Mouse (Mus musculus) ES-E14 (cell line): Measurements from ENCODE around the gene Pck1. TPM values are rescaled to one million over a fixed set of nuclear protein-coding genes. Genes with fewer than 3 reads are reported as not detected.

Experiments
- DNase-seq: peaks from one replicate; pipeline ENCODE4 v3.0.0-alpha.2; 2013; ENCODE audit warnings: low read depth, low spot score
- H3K27ac ChIP-seq: 2 replicates; pipeline ENCODE4 v1.5.1; 2012; ENCODE audit warnings: low read depth, mild to moderate bottlenecking, low read length, moderate library complexity, mixed read lengths; ENCODE audit not compliant: poor library complexity, insufficient read depth, severe bottlenecking
- H3K36me3 ChIP-seq: 2 replicates; pipeline ENCODE4 v1.6.1; 2012; ENCODE audit warnings: mild to moderate bottlenecking, low read length, moderate library complexity, mixed read lengths; ENCODE audit not compliant: control insufficient read depth, poor library complexity, insufficient read depth, severe bottlenecking
- H3K4me1 ChIP-seq, 2 experiments: fragments of 150-350 bp in 1 of 2; sonication (generic) in 1 of 2; 2 replicates each; pipeline ENCODE4 v1.6.1; 2012; ENCODE audit warnings: low read length in 2 of 2, mild to moderate bottlenecking in 1 of 2, mixed read lengths in 1 of 2; ENCODE audit not compliant: control insufficient read depth in 2 of 2, insufficient read depth in 2 of 2, poor library complexity in 1 of 2
- H3K4me3 ChIP-seq, 2 experiments: fragments of 150-350 bp in 1 of 2; sonication (generic) in 1 of 2; 2 replicates each; pipeline ENCODE4 v1.5.1; 2012; ENCODE audit warnings: low read length in 2 of 2, low read depth in 1 of 2, mild to moderate bottlenecking in 1 of 2, mixed read lengths in 1 of 2; ENCODE audit not compliant: insufficient read depth in 1 of 2, poor library complexity in 1 of 2, severe bottlenecking in 1 of 2
- H3K9ac ChIP-seq: 2 replicates; pipeline ENCODE4 v1.6.1; 2012; ENCODE audit warnings: low read depth, mild to moderate bottlenecking, low read length, mixed read lengths; ENCODE audit not compliant: poor library complexity, insufficient read depth, severe bottlenecking
- H3K9me3 ChIP-seq: fragments of 150-350 bp; sonication (generic); 2 replicates; pipeline ENCODE4 v1.6.1; 2012; ENCODE audit warnings: low read depth, mild to moderate bottlenecking, low read length; ENCODE audit not compliant: control insufficient read depth, insufficient read depth
- CHD2 ChIP-seq: IDR thresholded peaks from 2 replicates; pipeline ENCODE4 v1.6.1; 2014; ENCODE audit warnings: mild to moderate bottlenecking, low read depth, low read length, inconsistent platforms
- HCFC1 ChIP-seq: IDR thresholded peaks from 2 replicates; pipeline ENCODE4 v1.6.1; 2012; ENCODE audit warnings: low read length, inconsistent platforms, borderline replicate concordance; ENCODE audit not compliant: insufficient read depth
- MAFK ChIP-seq: IDR thresholded peaks from 2 replicates; pipeline ENCODE4 v1.6.1; 2014; ENCODE audit warnings: mild to moderate bottlenecking, low read depth, low read length, inconsistent platforms; ENCODE audit not compliant: insufficient read depth
- ZC3H11A ChIP-seq: IDR thresholded peaks from 2 replicates; pipeline ENCODE4 v1.6.1; 2012; ENCODE audit warnings: low read depth, mild to moderate bottlenecking, inconsistent platforms, low read length, borderline replicate concordance
- ZNF384 ChIP-seq: IDR thresholded peaks from 2 replicates; pipeline ENCODE4 v1.6.1; 2012; ENCODE audit warnings: low read depth, low read length, inconsistent platforms
- in situ Hi-C, 2 experiments: fragments of 600-800 bp; cut with MboI; formaldehyde crosslinking; loops; one replicate each; pipeline ENCODE4 v1.15.1; 2025; ENCODE audit warnings: low sequenced_read_pairs in 2 of 2, inconsistent platforms in 1 of 2; ENCODE audit not compliant: unreplicated experiment in 2 of 2
- total RNA-seq: library from RNA; depleted of rRNA; stranded (reverse); fragments of 300-350 nt; gene quantifications from 2 replicates; pipeline ENCODE4 v1.2.3, GENCODE M21; 2012

Pck1 gene
- total RNA-seq, 1 experiment = 0.22 TPM

DNA sequence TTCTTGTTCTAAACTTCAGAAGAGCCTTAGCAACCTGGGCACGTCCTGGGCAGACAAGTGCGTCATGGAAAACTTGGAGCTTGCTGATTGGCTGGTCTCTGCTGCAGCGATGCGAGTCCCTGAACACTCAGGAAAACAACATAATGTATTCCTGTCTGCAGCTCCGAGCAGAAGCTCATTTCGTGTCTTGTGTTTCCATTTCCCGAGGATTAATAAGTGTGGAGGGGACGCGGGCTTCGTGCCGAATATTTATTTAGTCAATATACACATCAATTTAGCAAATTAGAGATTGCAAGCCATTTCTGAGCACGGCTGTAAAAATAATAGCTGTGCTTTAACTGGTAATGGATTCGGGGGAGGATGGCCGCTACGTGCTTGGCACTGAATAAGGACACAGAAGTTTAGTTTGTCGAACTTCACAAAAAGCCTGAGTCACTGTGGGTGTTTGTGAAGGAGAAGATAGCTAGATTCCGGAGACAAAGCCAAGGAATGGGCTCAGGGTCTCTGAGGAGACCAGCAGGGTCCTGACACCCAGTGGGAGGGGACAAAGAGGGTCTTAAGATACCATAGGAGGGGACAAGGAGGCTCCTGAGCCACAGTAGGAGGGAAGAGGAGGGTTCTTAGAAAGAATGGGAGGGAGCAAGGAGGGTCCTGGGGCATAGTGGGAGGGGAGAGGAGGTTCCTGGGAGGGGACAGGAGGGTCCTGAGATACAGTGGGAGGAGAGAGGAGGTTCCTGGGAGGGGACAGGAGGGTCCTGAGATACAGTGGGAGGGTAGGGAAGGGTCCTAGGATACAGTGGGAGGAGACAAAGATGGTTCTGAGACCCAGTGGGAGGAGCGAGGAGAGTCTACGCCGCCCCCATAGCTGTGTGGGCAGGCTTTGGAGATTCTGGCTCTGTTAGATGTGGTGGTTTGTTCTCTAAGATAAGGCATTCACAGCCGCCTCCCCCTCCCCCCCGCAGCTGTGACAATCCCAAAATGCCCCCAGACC, 21.0 kb downstream of the Pck1 start:
- Histone ChIP-seq H3K9me3 (no peaks in the 10 kb centered on the region), H3K9ac (no peak overlapping the region), H3K4me1 (peaks cover 0 to 5% of the 10 kb centered on the region in 2 experiments; a peak in 1 of 4 replicates), H3K36me3 (no peaks in the 10 kb centered on the region), H3K4me3 (no peak overlapping the region), H3K27ac (no peak overlapping the region)
- DNase-seq = peak; percentile 51
- TF ChIP-seq ZC3H11A (no peak), ZNF384 (no peak), MAFK (no peak), CHD2 (no peak), HCFC1 (no peak)
- in situ Hi-C loops = no loop called here

- in situ Hi-C loops = no loop called here
- Histone ChIP-seq H3K9me3 (no peaks in the 10 kb centered on the region), H3K36me3 (no peaks in the 10 kb centered on the region), H3K27ac (no peak overlapping the region), H3K4me1 (peaks cover 0 to 5% of the 10 kb centered on the region in 2 experiments; a peak in 1 of 4 replicates), H3K9ac (no peak overlapping the region), H3K4me3 (no peak overlapping the region)
- DNase-seq = no peak
- no peak for TF ChIP-seq ZC3H11A
- TF ChIP-seq ZNF384 = no peak
- no peak for TF ChIP-seq HCFC1
Measured at GRCm38 (mm10) chr2:173174569-173174968, 21.7 kb downstream of the Pck1 start.

DNA sequence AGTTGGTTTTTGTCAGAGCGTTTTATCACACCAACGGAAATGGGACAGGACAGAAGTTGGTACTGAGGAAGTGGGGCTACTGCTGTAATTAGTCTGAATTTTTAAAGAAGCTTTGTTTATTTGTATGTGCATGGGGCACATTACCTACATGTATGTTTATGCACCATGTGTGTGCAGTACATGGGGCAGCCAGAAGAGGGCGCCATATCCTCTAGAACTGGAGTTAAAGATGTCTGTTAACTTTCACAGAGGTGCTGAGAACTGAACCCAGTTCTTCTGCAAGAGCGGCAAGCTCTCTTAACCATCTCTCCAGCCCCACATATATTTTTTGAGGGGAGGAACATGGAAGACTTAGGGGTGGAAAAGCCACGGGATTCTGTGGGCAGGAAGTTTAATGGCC, 22.9 kb downstream of the Pck1 start:
- Histone ChIP-seq H3K4me3 (no peak overlapping the region), H3K4me1 (peaks cover 0 to 5% of the 10 kb centered on the region in 2 experiments; a peak in 1 of 4 replicates), H3K27ac (no peak overlapping the region), H3K9me3 (no peaks in the 10 kb centered on the region), H3K9ac (no peak overlapping the region), H3K36me3 (no peaks in the 10 kb centered on the region)
- DNase-seq = no peak
- in situ Hi-C loops = loop anchor here in 1 of 2 experiments (25.0 kb wide), 1 partner anchor 387 kb away; no protein-coding TSS in a partner anchor
- TF ChIP-seq ZC3H11A (no peak), CHD2 (no peak), HCFC1 (no peak), MAFK (no peak), ZNF384 (no peak)

DNA sequence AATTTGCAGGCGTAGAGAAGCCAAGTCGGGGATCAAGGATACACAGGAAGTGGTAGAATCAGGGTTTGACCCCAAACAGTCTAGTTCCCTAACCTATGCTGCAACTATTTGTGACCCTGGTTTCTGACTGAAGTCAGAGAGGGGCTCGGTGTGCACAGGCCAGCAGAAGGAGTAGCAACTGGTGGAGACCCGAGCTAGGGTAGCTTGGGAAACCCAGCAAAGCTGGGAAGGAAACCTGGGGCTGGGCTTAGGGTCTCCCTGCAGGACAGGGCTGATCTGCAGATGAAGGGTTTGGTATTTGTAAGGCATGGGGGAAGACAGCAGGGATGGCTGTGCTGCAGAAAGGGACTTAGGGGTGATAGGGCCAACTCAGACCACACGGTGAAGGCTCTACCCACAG, 24.6 kb downstream of the Pck1 start:
- no peak for DNase-seq

More for the DNA sequence above, 24.6 kb downstream of the Pck1 start:
- in situ Hi-C loops = loop anchor here in 1 of 2 experiments (25.0 kb wide), 1 partner anchor 385 kb away; no protein-coding TSS in a partner anchor
- Histone ChIP-seq H3K4me1 (no peaks in the 10 kb centered on the region), H3K27ac (no peak overlapping the region), H3K4me3 (no peak overlapping the region), H3K9ac (no peak overlapping the region), H3K9me3 (no peaks in the 10 kb centered on the region), H3K36me3 (no peaks in the 10 kb centered on the region)
- no peak for TF ChIP-seq HCFC1
- TF ChIP-seq ZNF384 = no peak
- TF ChIP-seq MAFK = no peak
- TF ChIP-seq CHD2 = no peak
- no peak for TF ChIP-seq ZC3H11A
